Mouse (Mus musculus): ENCODE data around the gene C2.

DNA sequence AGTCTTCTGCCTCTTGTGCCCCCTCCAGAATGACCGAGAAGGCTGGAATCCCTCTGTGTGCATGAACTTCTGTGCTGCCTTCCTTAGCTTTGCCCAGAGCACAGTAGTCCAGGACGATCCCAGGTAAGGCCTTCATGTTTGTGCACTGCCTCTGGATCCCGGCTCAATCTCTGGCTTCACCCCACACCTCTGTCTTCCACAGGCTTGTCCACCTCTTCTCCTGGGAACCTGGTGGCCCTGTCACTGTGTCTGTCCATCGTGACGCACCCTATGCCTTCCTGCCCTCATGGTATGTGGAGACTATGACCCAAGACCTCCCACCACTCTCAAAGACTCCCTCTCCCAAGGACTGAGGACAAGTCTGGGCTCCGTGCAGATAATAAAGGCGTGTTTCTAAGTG, 59.3 kb downstream of the C2 start:
- TF ChIP-seq CTCF (IDR thresholded peaks at IDR 0.05; ENCODE audit: low read depth, low read length), result no peak
- no peak for TF ChIP-seq GATA1 (IDR thresholded peaks at IDR 0.05; ENCODE audit: borderline replicate concordance, low read length)

Data from G1E (cell line).